In the genomic region with DNA sequence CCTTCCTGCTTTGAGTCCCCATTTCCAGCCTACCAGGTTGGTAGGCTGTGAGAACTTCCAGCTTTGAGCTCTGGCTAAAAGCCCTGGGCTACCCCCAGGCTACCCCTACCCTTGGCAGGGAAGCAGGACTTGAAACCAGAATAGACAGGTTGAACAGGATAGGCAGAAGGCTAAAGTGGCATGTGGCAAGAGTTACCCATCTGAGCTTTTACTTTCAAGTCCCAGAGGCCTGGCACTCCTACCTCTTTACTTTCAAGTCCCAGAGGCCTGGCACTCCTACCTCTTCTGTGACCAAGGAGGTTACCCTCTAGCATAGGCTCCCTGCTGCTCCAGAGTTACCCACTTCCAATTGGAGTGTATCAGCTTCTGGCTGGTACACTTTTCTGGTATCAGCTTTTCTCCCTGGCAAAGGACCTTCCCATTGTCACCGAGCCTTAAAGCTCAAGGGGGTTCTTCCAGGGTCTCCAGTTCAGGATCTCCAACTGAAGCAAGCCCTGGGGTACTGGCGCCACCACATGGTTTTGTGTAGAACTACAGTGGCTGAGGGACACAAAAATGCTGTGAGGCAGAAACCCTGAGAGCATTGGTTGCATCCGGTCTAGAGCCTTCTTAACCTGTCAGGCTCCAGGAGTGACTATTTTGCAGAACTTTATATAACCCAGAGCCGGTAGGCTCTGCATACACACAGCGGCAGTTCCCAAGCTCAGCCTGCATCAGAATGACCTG, we compare ENCODE assay signal across 8 mouse cellular contexts. TPM values are rescaled to one million over a fixed set of nuclear protein-coding genes. Genes with fewer than 3 reads are reported as not detected.
A peak's percentile ranks its signal among the peaks of the same experiment; 100 is the strongest.
DNase-seq lines count a peak whose midpoint lies in the region; ATAC-seq and TF ChIP-seq lines count a peak whose summit lies in the region.

No protein-coding gene starts in this region.

- H3K9me3 ChIP-seq in heart, embryonic 10.5 days = no peaks in the 10 kb centered on the region
- no peaks in the 10 kb centered on the region for H3K9me3 ChIP-seq in liver, postnatal 0 days (ENCODE audit: low read length)

- WGBS in heart, embryonic 10.5 days = 15% methylated on average over 5 of the region's 5 CpGs
- WGBS in liver, postnatal 0 days (ENCODE audit: insufficient replicate concordance) = 10% methylated on average over 5 of the region's 5 CpGs

- TF ChIP-seq EP300 in liver, postnatal 0 days (IDR thresholded peaks at IDR 0.05; ENCODE audit: low read depth) = no peak

- DNase-seq in heart, postnatal 4 days = peak; percentile 64
- DNase-seq in heart, embryonic 10.5 days (ENCODE audit: low spot score) = no peak
- DNase-seq in CD4-positive helper T cell, adult 2 months (ENCODE audit: low read depth, low spot score) = peak; percentile 46
- peak; percentile 36 for DNase-seq in NIH3T3 (ENCODE audit: low read depth)
- peak; percentile 61 for DNase-seq in liver, postnatal 0 days
- DNase-seq in spleen, postnatal 10 days (ENCODE audit: low spot score in 2 of 2) = peak; percentile 18 to 52
- DNase-seq in right cerebral cortex, postnatal 14 days = no peak

- H3K4me1 ChIP-seq in heart, embryonic 10.5 days = peaks cover 7% of the 10 kb centered on the region; the same call in 1 of the 2 replicates
- H3K4me1 ChIP-seq in liver, postnatal 0 days (ENCODE audit: insufficient read depth) = no peaks in the 10 kb centered on the region

- peak; percentile 76 for TF ChIP-seq CTCF in liver, postnatal 0 days (IDR thresholded peaks at IDR 0.05; ENCODE audit: low read depth)

- peaks cover 35% of the 10 kb centered on the region for H3K27me3 ChIP-seq in heart, embryonic 10.5 days (ENCODE audit: insufficient read depth, poor library complexity, severe bottlenecking)
- peaks cover 4% of the 10 kb centered on the region; the same call in 1 of the 2 replicates for H3K27me3 ChIP-seq in liver, postnatal 0 days (ENCODE audit: insufficient read depth, low read length)

- H3K4me3 ChIP-seq in heart, embryonic 10.5 days = no peak overlapping the region
- no peak overlapping the region for H3K4me3 ChIP-seq in liver, postnatal 0 days (ENCODE audit: low read depth, low read length)

- H3K4me2 ChIP-seq in liver, postnatal 0 days (ENCODE audit: low read depth, low read length) = no peak overlapping the region

- no peak overlapping the region for H3K9ac ChIP-seq in liver, postnatal 0 days (replicated peaks)

- no peaks in the 10 kb centered on the region for H3K36me3 ChIP-seq in heart, embryonic 10.5 days
- H3K36me3 ChIP-seq in liver, postnatal 0 days (replicated peaks; ENCODE audit: insufficient read depth, low read length) = no peaks in the 10 kb centered on the region

- H3K27ac ChIP-seq in heart, embryonic 10.5 days = no peak overlapping the region
- H3K27ac ChIP-seq in liver, postnatal 0 days (ENCODE audit: low read depth) = no peak overlapping the region

- peak; percentile 20 to 74; a peak in 3 of 4 replicates for ATAC-seq in hematopoietic stem cell, adult 5-6 weeks (replicated peaks in 1 of 2; ENCODE audit: insufficient read depth in 1 of 2, low FRiP score in 2 of 2, low TSS enrichment in 1 of 2, low read depth in 1 of 2, poor library complexity in 2 of 2, severe bottlenecking in 2 of 2)
- ATAC-seq in liver, postnatal 0 days = 0 out of 2 replicates have a peak, but pooled peaks have one; percentile 17

RNA-seq across cellular contexts. Expression of a gene that starts 10.1 kb away (rescaled TPM):
- 10 to 100 TPM; 13.4 to 13.9 TPM for total RNA-seq in heart, postnatal 4 days (2021)
- polyA plus RNA-seq in heart, embryonic 10.5 days (2016; fragmentation: Nextera tagmentation; extraction: Ambion mirVana) = 22.8 and 26.7 TPM in 2 replicates
- total RNA-seq in hematopoietic stem cell, adult 5-6 weeks (2017) = 6.1 and 7.7 TPM in 2 replicates
- 9.0 and 10.0 TPM in 2 replicates for polyA plus RNA-seq in liver, postnatal 0 days (2015; fragmentation: Nextera tagmentation; extraction: Ambion mirVana)

RNA-seq across cellular contexts. Expression of a gene that starts 30.1 kb away (rescaled TPM):
- 10 to 100 TPM; 44.8 to 52.4 TPM for total RNA-seq in heart, postnatal 4 days (2021)
- 77.8 and 82.6 TPM in 2 replicates for polyA plus RNA-seq in heart, embryonic 10.5 days (2016; fragmentation: Nextera tagmentation; extraction: Ambion mirVana)
- 82.9 and 92.5 TPM in 2 replicates for total RNA-seq in hematopoietic stem cell, adult 5-6 weeks (2017)
- polyA plus RNA-seq in liver, postnatal 0 days (2015; fragmentation: Nextera tagmentation; extraction: Ambion mirVana) = 19.0 and 22.1 TPM in 2 replicates

RNA-seq across cellular contexts. Expression of a gene that starts 39.0 kb away (rescaled TPM):
- total RNA-seq in heart, postnatal 4 days (2021) = 10 to 100 TPM; 37.9 to 40.9 TPM
- 18.4 and 19.1 TPM in 2 replicates for polyA plus RNA-seq in heart, embryonic 10.5 days (2016; fragmentation: Nextera tagmentation; extraction: Ambion mirVana)
- 14.9 and 16.8 TPM in 2 replicates for total RNA-seq in hematopoietic stem cell, adult 5-6 weeks (2017)
- polyA plus RNA-seq in liver, postnatal 0 days (2015; fragmentation: Nextera tagmentation; extraction: Ambion mirVana) = 6.6 and 8.7 TPM in 2 replicates

RNA-seq across cellular contexts. Expression of a gene that starts 56.5 kb away (rescaled TPM):
- total RNA-seq in heart, postnatal 4 days (2021) = 10 to 100 TPM; 22.3 to 23.4 TPM
- 8.4 and 9.5 TPM in 2 replicates for polyA plus RNA-seq in heart, embryonic 10.5 days (2016; fragmentation: Nextera tagmentation; extraction: Ambion mirVana)
- 6.4 and 8.6 TPM in 2 replicates for total RNA-seq in hematopoietic stem cell, adult 5-6 weeks (2017)
- 4.6 and 5.1 TPM in 2 replicates for polyA plus RNA-seq in liver, postnatal 0 days (2015; fragmentation: Nextera tagmentation; extraction: Ambion mirVana)

Comparison
In these comparisons a context has a peak if more than half of its experiments do, and no peak if none do; other contexts are left out.
1. DNase-seq: peak in heart, postnatal 4 days (single experiment), CD4-positive helper T cell, adult 2 months (single experiment), NIH3T3 (single experiment), liver, postnatal 0 days (single experiment) and spleen, postnatal 10 days (2 of 2); none in heart, embryonic 10.5 days (single experiment) and right cerebral cortex, postnatal 14 days (single experiment).